Mouse (Mus musculus) lung, embryonic 15.5 days (tissue): ENCODE measurements around the gene Adgrl2. TPM values are rescaled to one million over a fixed set of nuclear protein-coding genes. Genes with fewer than 3 reads are reported as not detected.
A peak's percentile ranks its signal among the peaks of the same experiment; 100 is the strongest.

ENCODE experiments used
- ATAC-seq: fragments of 200-750 bp; cut with Nextera tagmentation; 2 replicates; pipeline ENCODE4 v1.8.0; 2017; ENCODE audit warnings: moderate number of reproducible peaks, borderline replicate concordance; ENCODE audit not compliant: low FRiP score, low TSS enrichment; ENCODE audit errors: extremely low read depth
- H3K27ac ChIP-seq: fragments of 300-500 bp; sonication (generic); 2 replicates; pipeline ENCODE4 v1.5.1; 2015; ENCODE audit warnings: moderate library complexity, mild to moderate bottlenecking, inconsistent platforms
- H3K27me3 ChIP-seq: fragments of 300-500 bp; sonication (generic); 2 replicates; pipeline ENCODE4 v1.6.1; 2015; ENCODE audit warnings: inconsistent platforms
- H3K36me3 ChIP-seq: fragments of 300-500 bp; sonication (generic); 2 replicates; pipeline ENCODE4 v1.6.1; 2015; ENCODE audit warnings: inconsistent platforms
- H3K4me1 ChIP-seq: fragments of 300-500 bp; sonication (generic); 2 replicates; pipeline ENCODE4 v1.6.1; 2015; ENCODE audit warnings: inconsistent platforms
- H3K4me2 ChIP-seq: fragments of 300-500 bp; sonication (generic); 2 replicates; pipeline ENCODE4 v1.6.1; 2015; ENCODE audit warnings: inconsistent platforms, mild to moderate bottlenecking, moderate library complexity
- H3K4me3 ChIP-seq: fragments of 300-500 bp; sonication (generic); 2 replicates; pipeline ENCODE4 v1.5.1; 2015; ENCODE audit warnings: mild to moderate bottlenecking, inconsistent platforms
- H3K9ac ChIP-seq: fragments of 300-500 bp; sonication (generic); 2 replicates; pipeline ENCODE4 v1.6.1; 2015; ENCODE audit warnings: inconsistent platforms
- H3K9me3 ChIP-seq: fragments of 300-500 bp; sonication (generic); 2 replicates; pipeline ENCODE4 v1.6.1; 2016; ENCODE audit warnings: inconsistent platforms
- WGBS: fragments of 180-500 bp; shearing (Covaris S2); methylation state at CpG from one replicate; pipeline ENCODE4 v1.1.7; 2015; 5-methylcytosine and 5-hydroxymethylcytosine counted together
- polyA plus RNA-seq: library from polyadenylated mRNA; unstranded; fragments of >200 nt; fragmentation: Nextera tagmentation; extraction: Ambion mirVana; gene quantifications from 2 replicates; pipeline ENCODE4 v1.2.1, GENCODE M21; 2015

Adgrl2 gene
- polyA plus RNA-seq, 1 experiment from 2014 or later: 62.1 TPM

- under 1% methylated on average over 84 of the region's 84 CpGs for WGBS
- H3K4me3 ChIP-seq: peak overlapping the region; percentile 95
- no peaks in the 10 kb centered on the region for H3K9me3 ChIP-seq
- peaks cover 30% of the 10 kb centered on the region for H3K4me1 ChIP-seq
- no peaks in the 10 kb centered on the region for H3K36me3 ChIP-seq
- H3K27ac ChIP-seq: peak overlapping the region; percentile 100
- peak overlapping the region; percentile 96 for H3K9ac ChIP-seq
- no peak for ATAC-seq
- no peaks in the 10 kb centered on the region for H3K27me3 ChIP-seq
- peak overlapping the region; percentile 79 for H3K4me2 ChIP-seq
These were observed 1.9 kb downstream of the Adgrl2 start for GRCm38 (mm10) chr3:148988293-148988995.

GRCm38 (mm10) chr3:148987591-148988292 is 2.6 kb downstream of the Adgrl2 start:
- Histone ChIP-seq H3K27ac (peak overlapping the region; percentile 100), H3K9ac (peak overlapping the region; percentile 96), H3K4me3 (peak overlapping the region; percentile 95), H3K4me1 (peaks cover 34% of the 10 kb centered on the region), H3K4me2 (peak overlapping the region; percentile 79), H3K36me3 (no peaks in the 10 kb centered on the region), H3K9me3 (no peaks in the 10 kb centered on the region), H3K27me3 (no peaks in the 10 kb centered on the region)
- under 1% methylated on average over 45 of the region's 45 CpGs for WGBS
- peak; percentile 71 for ATAC-seq

- H3K4me3 ChIP-seq: peak overlapping the region; percentile 95
- no peaks in the 10 kb centered on the region for H3K27me3 ChIP-seq
- H3K9me3 ChIP-seq: no peaks in the 10 kb centered on the region
- 0% methylated on average over 27 of the region's 27 CpGs for WGBS
- ATAC-seq: peak; percentile 5; the same call in 1 of the 2 replicates
- no peaks in the 10 kb centered on the region for H3K36me3 ChIP-seq
- H3K4me1 ChIP-seq: peaks cover 34% of the 10 kb centered on the region
- H3K4me2 ChIP-seq: peak overlapping the region; percentile 79
- peak overlapping the region; percentile 100 for H3K27ac ChIP-seq
- peak overlapping the region; percentile 96 for H3K9ac ChIP-seq
These were observed 3.3 kb downstream of the Adgrl2 start for GRCm38 (mm10) chr3:148986894-148987590.

- Histone ChIP-seq H3K9me3 (no peaks in the 10 kb centered on the region), H3K4me2 (peak overlapping the region; percentile 79), H3K27ac (peak overlapping the region; percentile 100; the same call in 1 of the 2 replicates), H3K36me3 (no peaks in the 10 kb centered on the region), H3K9ac (peak overlapping the region; percentile 96), H3K27me3 (no peaks in the 10 kb centered on the region), H3K4me3 (peak overlapping the region; percentile 95), H3K4me1 (peaks cover 37% of the 10 kb centered on the region)
- WGBS: 8% methylated on average over 17 of the region's 17 CpGs
- no peak for ATAC-seq
These were observed 4.0 kb downstream of the Adgrl2 start for GRCm38 (mm10) chr3:148986296-148986893.

GRCm38 (mm10) chr3:148984326-148984725 is 6.0 kb downstream of the Adgrl2 start:
- no peaks in the 10 kb centered on the region for H3K36me3 ChIP-seq
- peak overlapping the region; percentile 5; the same call in 1 of the 2 replicates for H3K4me2 ChIP-seq
- no peak for ATAC-seq
- peak overlapping the region; percentile 0; the same call in 1 of the 2 replicates for H3K4me3 ChIP-seq
- H3K4me1 ChIP-seq: peaks cover 46% of the 10 kb centered on the region
- H3K9ac ChIP-seq: no peak overlapping the region
- H3K27ac ChIP-seq: no peak overlapping the region
- H3K27me3 ChIP-seq: no peaks in the 10 kb centered on the region
- H3K9me3 ChIP-seq: no peaks in the 10 kb centered on the region
- WGBS: 42% methylated on average over 6 of the region's 6 CpGs

- no peaks in the 10 kb centered on the region for H3K36me3 ChIP-seq
- H3K4me2 ChIP-seq: no peak overlapping the region
- peaks cover 62% of the 10 kb centered on the region for H3K4me1 ChIP-seq
- no peak overlapping the region for H3K9ac ChIP-seq
- no peak overlapping the region for H3K4me3 ChIP-seq
- no peak for ATAC-seq
- H3K27me3 ChIP-seq: no peaks in the 10 kb centered on the region
- no peaks in the 10 kb centered on the region for H3K9me3 ChIP-seq
- 72% methylated on average over 4 of the region's 4 CpGs for WGBS
- H3K27ac ChIP-seq: no peak overlapping the region
These were observed 8.0 kb downstream of the Adgrl2 start for GRCm38 (mm10) chr3:148982370-148982769.

- H3K36me3 ChIP-seq: no peaks in the 10 kb centered on the region
- no peak overlapping the region for H3K4me3 ChIP-seq
- H3K9me3 ChIP-seq: no peaks in the 10 kb centered on the region
- no peak for ATAC-seq
- no peak overlapping the region for H3K4me2 ChIP-seq
- H3K27ac ChIP-seq: no peak overlapping the region
- peaks cover 68% of the 10 kb centered on the region for H3K4me1 ChIP-seq
- H3K27me3 ChIP-seq: no peaks in the 10 kb centered on the region
- WGBS: 52% methylated on average over 8 of the region's 8 CpGs
- H3K9ac ChIP-seq: no peak overlapping the region
These were observed 8.6 kb downstream of the Adgrl2 start for GRCm38 (mm10) chr3:148981776-148982175.

GRCm38 (mm10) chr3:148978541-148978940 is 11.8 kb downstream of the Adgrl2 start:
- Histone ChIP-seq H3K36me3 (no peaks in the 10 kb centered on the region), H3K9me3 (no peaks in the 10 kb centered on the region), H3K4me3 (no peak overlapping the region), H3K4me1 (peaks cover 46% of the 10 kb centered on the region), H3K4me2 (no peak overlapping the region), H3K9ac (no peak overlapping the region), H3K27ac (no peak overlapping the region), H3K27me3 (no peaks in the 10 kb centered on the region)
- ATAC-seq: no peak
- WGBS: 46% methylated on average over 8 of the region's 8 CpGs

DNA sequence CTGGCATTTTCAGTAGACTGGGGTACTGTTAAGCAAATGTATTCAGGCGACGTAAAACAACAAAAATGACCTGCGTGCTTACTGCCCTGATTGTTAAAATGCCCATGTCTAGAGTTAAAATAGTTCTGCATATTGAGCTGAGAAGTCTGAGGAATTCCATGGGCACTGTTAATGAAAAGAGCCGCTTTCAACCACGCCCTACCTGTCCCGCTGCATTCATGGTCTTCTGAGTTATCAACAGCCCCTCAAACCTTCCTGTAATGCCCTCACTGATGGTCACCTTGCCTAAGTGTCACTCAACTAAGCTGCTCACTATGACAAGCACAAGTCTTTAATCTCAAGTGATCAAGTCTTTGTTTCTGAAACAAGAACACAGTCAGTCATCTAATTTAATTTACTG is 12.5 kb downstream of the Adgrl2 start:
- H3K27ac ChIP-seq: no peak overlapping the region
- no peaks in the 10 kb centered on the region for H3K27me3 ChIP-seq
- no peak overlapping the region for H3K9ac ChIP-seq
- WGBS: 73% methylated on average over 6 of the region's 6 CpGs
- H3K4me3 ChIP-seq: no peak overlapping the region
- H3K4me1 ChIP-seq: peaks cover 41% of the 10 kb centered on the region
- H3K9me3 ChIP-seq: no peaks in the 10 kb centered on the region
- no peak overlapping the region; the same call in 1 of the 2 replicates for H3K4me2 ChIP-seq
- H3K36me3 ChIP-seq: no peaks in the 10 kb centered on the region
- no peak for ATAC-seq

- no peak for ATAC-seq
- Histone ChIP-seq H3K27ac (no peak overlapping the region), H3K27me3 (no peaks in the 10 kb centered on the region), H3K9me3 (no peaks in the 10 kb centered on the region), H3K9ac (no peak overlapping the region), H3K4me2 (peak overlapping the region; percentile 45), H3K36me3 (no peaks in the 10 kb centered on the region), H3K4me1 (peaks cover 47% of the 10 kb centered on the region), H3K4me3 (peak overlapping the region; percentile 5; the same call in 1 of the 2 replicates)
- 21% methylated on average over 16 of the region's 16 CpGs for WGBS
These were observed 13.2 kb downstream of the Adgrl2 start for GRCm38 (mm10) chr3:148977124-148977529.

DNA sequence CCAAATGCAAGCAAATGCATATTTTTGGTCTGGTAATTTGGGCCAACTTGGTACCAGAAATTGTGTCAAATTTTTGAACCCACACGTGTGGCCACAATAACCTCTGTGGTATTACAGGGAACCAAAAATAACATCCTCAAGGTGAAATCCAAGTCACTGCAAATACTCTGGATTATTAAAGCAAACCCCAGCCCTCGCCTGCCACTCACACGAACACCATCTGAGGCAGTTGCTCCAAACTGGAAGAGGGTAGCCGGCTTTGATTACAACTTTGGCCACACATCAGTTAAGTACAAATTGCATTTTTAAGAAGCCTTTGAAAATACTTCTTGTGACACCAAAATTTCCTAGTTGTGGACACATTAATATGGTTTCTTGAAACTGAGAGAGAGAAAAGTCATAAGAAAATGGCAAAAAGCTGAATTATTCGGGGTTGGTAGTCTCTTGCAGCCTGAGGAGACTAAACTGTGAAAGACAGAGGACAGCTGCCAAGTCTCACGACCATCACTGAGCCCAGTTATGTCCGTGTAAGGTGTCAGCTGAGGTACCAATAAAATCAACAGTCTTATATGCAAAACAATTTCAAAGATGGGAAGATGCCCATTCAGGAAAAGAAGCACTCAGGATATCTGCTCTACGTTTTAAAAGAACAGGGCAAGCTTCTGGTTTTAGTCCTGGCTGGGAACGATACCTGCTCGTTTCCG is 18.3 kb downstream of the Adgrl2 start:
- 64% methylated on average over 11 of the region's 11 CpGs for WGBS
- no peak overlapping the region for H3K4me3 ChIP-seq
- H3K9ac ChIP-seq: no peak overlapping the region

More for the DNA sequence above, 18.3 kb downstream of the Adgrl2 start:
- Histone ChIP-seq H3K27me3 (no peaks in the 10 kb centered on the region), H3K36me3 (no peaks in the 10 kb centered on the region), H3K4me2 (no peak overlapping the region), H3K9me3 (no peaks in the 10 kb centered on the region), H3K4me1 (peaks cover 14% of the 10 kb centered on the region), H3K27ac (no peak overlapping the region)
- ATAC-seq: no peak
